Mouse (Mus musculus) layer of hippocampus, adult 11-12 months (tissue): ENCODE data around the gene Dmrt1.
A peak's percentile ranks its signal among the peaks of the same experiment; 100 is the strongest.
"Not testable (repeated sequence)": the region's sequence is repeated elsewhere in the genome, so short reads cannot be mapped to it uniquely, and the experiment has no call there.

Experiments used
- DNase-seq: peaks from one replicate; pipeline ENCODE4 v3.0.0; 2022; ENCODE audit warnings: low spot score

The Dmrt1 gene

GRCm38 (mm10) chr19:25505360-25506196, at the start of gene Dmrt1:
Gene Dmrt1, plus strand, starts transcription at chr19:25505618.
- no peak for DNase-seq

- DNase-seq = no peak
Observed at GRCm38 (mm10) chr19:25460760-25461159, 44.7 kb upstream of the Dmrt1 start.

- no peak for DNase-seq
Observed at GRCm38 (mm10) chr19:25461553-25462320, 43.7 kb upstream of the Dmrt1 start.

- DNase-seq = not testable (repeated sequence)
Observed at GRCm38 (mm10) chr19:25475806-25476205, 29.6 kb upstream of the Dmrt1 start.

- no peak for DNase-seq
Observed at GRCm38 (mm10) chr19:25479152-25479669, 26.2 kb upstream of the Dmrt1 start.

GRCm38 (mm10) chr19:25480820-25481219, 24.6 kb upstream of the Dmrt1 start:
- no peak for DNase-seq

- DNase-seq = no peak
Observed at GRCm38 (mm10) chr19:25486561-25486960, 18.9 kb upstream of the Dmrt1 start.

- no peak for DNase-seq
Observed at GRCm38 (mm10) chr19:25487350-25487749, 18.1 kb upstream of the Dmrt1 start.

GRCm38 (mm10) chr19:25488546-25488945, 16.9 kb upstream of the Dmrt1 start:
- no peak for DNase-seq

- no peak for DNase-seq
Observed at GRCm38 (mm10) chr19:25489546-25489945, 15.9 kb upstream of the Dmrt1 start.

GRCm38 (mm10) chr19:25497434-25497833, 8.0 kb upstream of the Dmrt1 start:
- DNase-seq = no peak

GRCm38 (mm10) chr19:25504878-25505277, 540 bp upstream of the Dmrt1 start:
- no peak for DNase-seq

- no peak for DNase-seq
Observed at GRCm38 (mm10) chr19:25506616-25507015, 1.2 kb downstream of the Dmrt1 start.

GRCm38 (mm10) chr19:25514986-25515530, 9.6 kb downstream of the Dmrt1 start:
- DNase-seq = no peak

GRCm38 (mm10) chr19:25524156-25524555, 18.7 kb downstream of the Dmrt1 start:
- no peak for DNase-seq

- no peak for DNase-seq
Observed at GRCm38 (mm10) chr19:25525726-25526125, 20.3 kb downstream of the Dmrt1 start.

GRCm38 (mm10) chr19:25529673-25530072, 24.3 kb downstream of the Dmrt1 start:
- DNase-seq = no peak

GRCm38 (mm10) chr19:25545714-25546340, 40.4 kb downstream of the Dmrt1 start:
- DNase-seq = peak; percentile 60

GRCm38 (mm10) chr19:25547086-25547643, 41.7 kb downstream of the Dmrt1 start:
- DNase-seq = no peak

GRCm38 (mm10) chr19:25550346-25550745, 44.9 kb downstream of the Dmrt1 start:
- no peak for DNase-seq

GRCm38 (mm10) chr19:25551053-25551452, 45.6 kb downstream of the Dmrt1 start:
- DNase-seq = no peak

- DNase-seq = no peak
Observed at GRCm38 (mm10) chr19:25564430-25564829, 59.0 kb downstream of the Dmrt1 start.
